Mouse (Mus musculus): ENCODE data around the gene Gm6217. TPM values are rescaled to one million over a fixed set of nuclear protein-coding genes. Genes with fewer than 3 reads are reported as not detected.
"Not testable (repeated sequence)": the region's sequence is repeated elsewhere in the genome, so short reads cannot be mapped to it uniquely, and the experiment has no call there.

Gm6217 gene
- total and polyA plus RNA-seq, 2 experiments: not detected

- Histone ChIP-seq H3K27ac (replicated peaks; ENCODE audit: insufficient read depth, low read depth, low read length) (peak overlapping the region; percentile 71), H3K79me2 (ENCODE audit: control insufficient read depth, insufficient read depth, low read length) (no peaks in the 10 kb centered on the region), H3K36me3 (ENCODE audit: control insufficient read depth, insufficient read depth, low read length) (no peaks in the 10 kb centered on the region), H3K27me3 (ENCODE audit: control insufficient read depth, insufficient read depth, low read length) (no peaks in the 10 kb centered on the region), H3K4me1 (ENCODE audit: control insufficient read depth, insufficient read depth, low read length) (peaks cover 4% of the 10 kb centered on the region), H3K4me3 (ENCODE audit: insufficient read depth, low read depth, low read length) (no peak overlapping the region), H3K9ac (ENCODE audit: low read depth, low read length) (no peak overlapping the region)
- WGBS: 31% methylated on average over 4 of the region's 4 CpGs
- no peak for DNase-seq (ENCODE audit: extremely low read depth, low read depth, low spot score)
- no peak for TF ChIP-seq CTCF (IDR thresholded peaks at IDR 0.05; ENCODE audit: low read depth, low read length)
- TF ChIP-seq POLR2A (IDR thresholded peaks at IDR 0.05; ENCODE audit: extremely low read depth, insufficient read depth, low read length): no peak
Observed at GRCm38 (mm10) chr1:82972046-82972445, 40.8 kb upstream of the Gm6217 start.

DNA sequence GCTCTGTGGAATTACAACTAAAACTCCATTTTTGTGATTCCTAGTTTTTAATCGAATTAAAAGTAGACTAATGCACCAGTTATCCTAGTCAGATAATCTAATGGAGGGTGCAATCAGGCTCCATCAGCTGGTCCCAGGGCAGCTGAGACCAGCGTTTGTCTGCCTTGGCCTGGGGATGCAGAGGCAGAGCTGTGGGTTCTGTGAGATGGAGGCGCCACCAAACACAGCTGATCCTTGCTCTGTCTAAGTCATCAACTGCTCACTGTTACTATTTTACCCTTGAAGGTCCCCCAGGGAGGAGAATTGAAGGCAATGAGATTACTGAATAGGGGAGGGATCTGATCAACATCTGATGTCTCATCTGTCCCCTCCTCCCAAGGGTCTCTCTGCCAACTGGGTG, 35.2 kb upstream of the Gm6217 start:
- Histone ChIP-seq H3K27me3 (ENCODE audit: control insufficient read depth, insufficient read depth, low read length) (no peaks in the 10 kb centered on the region), H3K27ac (replicated peaks; ENCODE audit: insufficient read depth, low read depth, low read length) (no peak overlapping the region), H3K9ac (ENCODE audit: low read depth, low read length) (no peak overlapping the region), H3K4me1 (ENCODE audit: control insufficient read depth, insufficient read depth, low read length) (no peaks in the 10 kb centered on the region), H3K36me3 (ENCODE audit: control insufficient read depth, insufficient read depth, low read length) (no peaks in the 10 kb centered on the region), H3K4me3 (ENCODE audit: insufficient read depth, low read depth, low read length) (no peak overlapping the region), H3K79me2 (ENCODE audit: control insufficient read depth, insufficient read depth, low read length) (no peaks in the 10 kb centered on the region)
- DNase-seq (ENCODE audit: extremely low read depth, low read depth, low spot score): no peak
- TF ChIP-seq POLR2A (IDR thresholded peaks at IDR 0.05; ENCODE audit: extremely low read depth, insufficient read depth, low read length): no peak
- no peak for TF ChIP-seq CTCF (IDR thresholded peaks at IDR 0.05; ENCODE audit: low read depth, low read length)
- WGBS: 65% methylated on average over 3 of the region's 3 CpGs

DNA sequence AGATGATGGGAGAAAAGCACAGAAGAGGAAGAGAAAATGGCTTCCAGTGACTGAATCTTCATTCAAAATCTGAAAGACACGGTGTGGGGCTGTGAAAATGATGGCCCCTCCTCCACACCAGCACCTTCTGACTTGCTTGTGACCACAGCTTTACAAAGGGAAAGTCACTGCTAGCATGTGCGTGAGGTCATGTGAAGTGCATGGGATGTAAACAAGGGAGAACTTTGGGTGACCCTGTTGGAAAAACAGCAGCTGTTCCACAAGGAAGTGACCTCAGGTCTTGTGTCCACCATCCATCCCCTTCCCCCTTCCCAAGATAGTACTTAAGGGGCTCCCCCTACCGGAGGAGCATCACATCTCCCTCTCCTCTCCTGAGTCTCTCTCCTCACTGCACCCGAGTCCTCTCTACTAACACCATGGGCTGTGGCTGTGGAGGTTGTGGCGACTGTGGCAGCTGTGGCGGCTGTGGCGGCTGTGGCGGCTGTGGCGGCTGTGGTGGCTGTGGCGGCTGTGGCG, 28.7 kb upstream of the Gm6217 start, which contains the start of gene Gm47955:
Gene Gm47955 (plus strand): TSS at position 417 of the 516 bp plus-strand sequence.
- Histone ChIP-seq H3K4me1 (ENCODE audit: control insufficient read depth, insufficient read depth, low read length) (no peaks in the 10 kb centered on the region), H3K79me2 (ENCODE audit: control insufficient read depth, insufficient read depth, low read length) (no peaks in the 10 kb centered on the region), H3K4me3 (ENCODE audit: insufficient read depth, low read depth, low read length) (no peak within 1 kb of the TSS), H3K27me3 (ENCODE audit: control insufficient read depth, insufficient read depth, low read length) (no peaks in the 10 kb centered on the region), H3K27ac (replicated peaks; ENCODE audit: insufficient read depth, low read depth, low read length) (no peak within 1 kb of the TSS), H3K9ac (ENCODE audit: low read depth, low read length) (no peak within 1 kb of the TSS), H3K36me3 (ENCODE audit: control insufficient read depth, insufficient read depth, low read length) (no peaks in the 10 kb centered on the region)
- no peak for TF ChIP-seq POLR2A (IDR thresholded peaks at IDR 0.05; ENCODE audit: extremely low read depth, insufficient read depth, low read length)
- no peak for TF ChIP-seq CTCF (IDR thresholded peaks at IDR 0.05; ENCODE audit: low read depth, low read length)
- 86% methylated on average over 11 of the region's 11 CpGs for WGBS
- peak; percentile 11 for DNase-seq (ENCODE audit: extremely low read depth, low read depth, low spot score)

DNA sequence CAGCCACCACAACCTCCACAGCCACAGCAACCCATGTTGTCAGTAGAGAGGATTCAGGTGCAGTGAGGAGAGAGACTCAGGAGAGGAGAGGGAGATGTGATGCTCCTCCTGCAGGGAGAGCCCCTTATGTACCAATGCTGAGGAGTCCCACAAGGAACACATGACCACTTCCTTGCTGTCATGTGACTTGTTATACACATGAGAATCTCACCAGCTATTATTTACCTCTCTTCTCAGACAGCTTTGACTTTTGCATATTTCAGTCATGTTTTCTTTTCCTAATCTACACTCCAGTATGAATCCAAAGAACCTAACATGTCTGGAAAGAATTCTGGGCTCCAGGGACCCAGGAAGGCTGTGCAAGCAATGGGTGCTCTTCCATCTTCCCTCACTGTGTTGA, 24.7 kb upstream of the Gm6217 start, which contains the start of gene Gm7544:
Gene Gm7544 (minus strand): TSS at position 101 of the 400 bp plus-strand sequence.
- H3K79me2 ChIP-seq (ENCODE audit: control insufficient read depth, insufficient read depth, low read length); H3K36me3 ChIP-seq (ENCODE audit: control insufficient read depth, insufficient read depth, low read length); H3K27ac ChIP-seq (replicated peaks; ENCODE audit: insufficient read depth, low read depth, low read length); H3K4me1 ChIP-seq (ENCODE audit: control insufficient read depth, insufficient read depth, low read length); H3K9ac ChIP-seq (ENCODE audit: low read depth, low read length); DNase-seq (ENCODE audit: extremely low read depth, low read depth, low spot score); H3K4me3 ChIP-seq (ENCODE audit: insufficient read depth, low read depth, low read length); H3K27me3 ChIP-seq (ENCODE audit: control insufficient read depth, insufficient read depth, low read length): not testable (repeated sequence)

DNA sequence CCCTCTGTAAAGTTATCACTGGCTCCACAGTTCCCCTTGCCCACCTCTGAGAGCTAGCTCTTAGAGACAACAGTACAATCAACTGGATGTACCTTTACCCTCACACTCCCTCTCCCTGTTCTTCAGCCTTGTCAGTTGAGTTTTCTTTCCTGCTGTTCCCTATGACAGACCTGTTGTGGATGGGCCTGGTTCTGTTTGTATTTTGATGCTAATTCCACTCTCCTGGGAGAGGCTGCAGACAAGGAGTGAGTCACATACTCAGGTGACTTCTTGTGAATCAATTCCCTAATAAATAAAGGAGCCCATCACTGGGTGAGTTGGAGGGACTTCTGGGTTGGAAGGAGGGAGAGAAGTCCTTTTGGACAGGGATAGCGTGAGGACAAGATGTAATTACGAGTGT, 17.4 kb upstream of the Gm6217 start:
- no peak overlapping the region for H3K4me3 ChIP-seq (ENCODE audit: insufficient read depth, low read depth, low read length)
- no peaks in the 10 kb centered on the region for H3K27me3 ChIP-seq (ENCODE audit: control insufficient read depth, insufficient read depth, low read length)
- no peak for DNase-seq (ENCODE audit: extremely low read depth, low read depth, low spot score)
- H3K9ac ChIP-seq (ENCODE audit: low read depth, low read length): no peak overlapping the region
- TF ChIP-seq POLR2A (IDR thresholded peaks at IDR 0.05; ENCODE audit: extremely low read depth, insufficient read depth, low read length) (no peak), CTCF (IDR thresholded peaks at IDR 0.05; ENCODE audit: low read depth, low read length) (no peak)
- H3K27ac ChIP-seq (replicated peaks; ENCODE audit: insufficient read depth, low read depth, low read length): no peak overlapping the region
- no peaks in the 10 kb centered on the region for H3K79me2 ChIP-seq (ENCODE audit: control insufficient read depth, insufficient read depth, low read length)
- no peaks in the 10 kb centered on the region for H3K36me3 ChIP-seq (ENCODE audit: control insufficient read depth, insufficient read depth, low read length)
- WGBS: 87% methylated on average over 2 of the region's 2 CpGs
- no peaks in the 10 kb centered on the region for H3K4me1 ChIP-seq (ENCODE audit: control insufficient read depth, insufficient read depth, low read length)

DNA sequence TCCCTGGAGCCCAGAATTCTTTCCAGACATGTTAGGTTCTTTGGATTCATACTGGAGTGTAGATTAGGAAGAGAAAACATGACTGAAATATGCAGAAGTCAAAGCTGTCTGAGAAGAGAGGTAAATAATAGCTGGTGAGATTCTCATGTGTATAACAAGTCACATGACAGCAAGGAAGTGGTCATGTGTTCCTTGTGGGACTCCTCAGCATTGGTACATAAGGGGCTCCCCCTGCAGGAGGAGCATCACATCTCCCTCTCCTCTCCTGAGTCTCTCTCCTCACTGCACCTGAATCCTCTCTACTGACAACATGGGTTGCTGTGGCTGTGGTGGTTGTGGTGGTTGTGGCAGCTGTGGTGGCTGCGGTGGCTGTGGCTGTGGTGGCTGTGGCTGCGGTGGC, 14.8 kb upstream of the Gm6217 start:
- H3K9ac ChIP-seq (ENCODE audit: low read depth, low read length); H3K36me3 ChIP-seq (ENCODE audit: control insufficient read depth, insufficient read depth, low read length); H3K27ac ChIP-seq (replicated peaks; ENCODE audit: insufficient read depth, low read depth, low read length); H3K27me3 ChIP-seq (ENCODE audit: control insufficient read depth, insufficient read depth, low read length); DNase-seq (ENCODE audit: extremely low read depth, low read depth, low spot score); H3K4me1 ChIP-seq (ENCODE audit: control insufficient read depth, insufficient read depth, low read length); H3K4me3 ChIP-seq (ENCODE audit: insufficient read depth, low read depth, low read length); H3K79me2 ChIP-seq (ENCODE audit: control insufficient read depth, insufficient read depth, low read length): not testable (repeated sequence)
- WGBS: 100% methylated on average over 2 of the region's 2 CpGs

GRCm38 (mm10) chr1:82943295-82943694, 12.1 kb upstream of the Gm6217 start, which contains the start of gene A030003K21Rik:
Gene A030003K21Rik (minus strand): TSS chr1:82943388.
- not testable (repeated sequence) for H3K9ac ChIP-seq (ENCODE audit: low read depth, low read length); H3K4me3 ChIP-seq (ENCODE audit: insufficient read depth, low read depth, low read length); H3K27ac ChIP-seq (replicated peaks; ENCODE audit: insufficient read depth, low read depth, low read length); H3K36me3 ChIP-seq (ENCODE audit: control insufficient read depth, insufficient read depth, low read length); DNase-seq (ENCODE audit: extremely low read depth, low read depth, low spot score); H3K79me2 ChIP-seq (ENCODE audit: control insufficient read depth, insufficient read depth, low read length); H3K27me3 ChIP-seq (ENCODE audit: control insufficient read depth, insufficient read depth, low read length); H3K4me1 ChIP-seq (ENCODE audit: control insufficient read depth, insufficient read depth, low read length)
- WGBS: no CpG with 5 or more reads among the region's 6 CpGs

DNA sequence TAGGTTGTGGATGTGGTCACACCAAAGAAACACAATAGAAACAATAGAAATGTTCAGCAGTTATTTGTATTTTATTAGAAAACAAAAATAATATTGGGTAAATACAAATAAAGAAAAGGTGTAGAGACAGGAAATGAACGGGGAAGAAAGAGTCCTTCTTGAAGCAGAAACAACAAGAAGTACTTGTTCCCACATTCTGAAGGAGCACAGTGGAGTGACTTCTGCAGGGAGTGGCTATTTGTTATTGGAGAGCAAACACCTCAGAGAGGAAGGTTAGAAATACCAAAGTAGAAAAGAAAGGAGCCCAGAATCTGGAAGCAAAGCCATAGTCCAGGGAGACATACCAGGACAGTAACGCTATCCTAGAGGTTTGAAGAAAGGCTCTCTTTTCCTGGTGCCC, 11.3 kb upstream of the Gm6217 start:
- H3K4me3 ChIP-seq (ENCODE audit: insufficient read depth, low read depth, low read length); H3K79me2 ChIP-seq (ENCODE audit: control insufficient read depth, insufficient read depth, low read length); H3K9ac ChIP-seq (ENCODE audit: low read depth, low read length); H3K36me3 ChIP-seq (ENCODE audit: control insufficient read depth, insufficient read depth, low read length); H3K27ac ChIP-seq (replicated peaks; ENCODE audit: insufficient read depth, low read depth, low read length); H3K27me3 ChIP-seq (ENCODE audit: control insufficient read depth, insufficient read depth, low read length); DNase-seq (ENCODE audit: extremely low read depth, low read depth, low spot score); H3K4me1 ChIP-seq (ENCODE audit: control insufficient read depth, insufficient read depth, low read length): not testable (repeated sequence)
- 94% methylated on average over 2 of the region's 2 CpGs for WGBS

All from liver, adult 2 months (tissue).